Mouse (Mus musculus): ENCODE results near the gene Tpr.

Gene Tpr

GRCm38 (mm10) chr1:150392638-150393487, at the start of gene Tpr, which contains the start of gene Odr4:
Gene Tpr, plus strand, starts transcription at chr1:150392838.
Gene Odr4, minus strand, starts transcription at chr1:150393080.
- DNase-seq (ENCODE audit: low read depth) = peak; percentile 96

- no peak for DNase-seq (ENCODE audit: low read depth)
These were observed 31.8 kb upstream of the Tpr start for GRCm38 (mm10) chr1:150360864-150361263.

- DNase-seq (ENCODE audit: low read depth) = peak; percentile 7
These were observed 19.7 kb upstream of the Tpr start for GRCm38 (mm10) chr1:150372895-150373294.

GRCm38 (mm10) chr1:150374247-150374646, 18.4 kb upstream of the Tpr start:
- no peak for DNase-seq (ENCODE audit: low read depth)

- DNase-seq (ENCODE audit: low read depth) = no peak
These were observed 8.5 kb upstream of the Tpr start for GRCm38 (mm10) chr1:150384138-150384537.

- DNase-seq (ENCODE audit: low read depth) = no peak
These were observed 5.1 kb upstream of the Tpr start for GRCm38 (mm10) chr1:150387572-150387971.

GRCm38 (mm10) chr1:150389390-150390129, 3.1 kb upstream of the Tpr start:
- no peak for DNase-seq (ENCODE audit: low read depth)

- DNase-seq (ENCODE audit: low read depth) = no peak
These were observed 554 bp upstream of the Tpr start for GRCm38 (mm10) chr1:150391931-150392637.

GRCm38 (mm10) chr1:150393488-150393852, 832 bp downstream of the Tpr start:
- no peak for DNase-seq (ENCODE audit: low read depth)

- peak; percentile 29 for DNase-seq (ENCODE audit: low read depth)
These were observed 3.4 kb downstream of the Tpr start for GRCm38 (mm10) chr1:150396001-150396400.

GRCm38 (mm10) chr1:150403914-150404313, 11.3 kb downstream of the Tpr start:
- no peak for DNase-seq (ENCODE audit: low read depth)

- DNase-seq (ENCODE audit: low read depth) = no peak
These were observed 11.9 kb downstream of the Tpr start for GRCm38 (mm10) chr1:150404555-150404954.

- no peak for DNase-seq (ENCODE audit: low read depth)
These were observed 14.6 kb downstream of the Tpr start for GRCm38 (mm10) chr1:150407285-150407684.

- no peak for DNase-seq (ENCODE audit: low read depth)
These were observed 17.4 kb downstream of the Tpr start for GRCm38 (mm10) chr1:150409996-150410395.

GRCm38 (mm10) chr1:150416006-150416405, 23.4 kb downstream of the Tpr start:
- no peak for DNase-seq (ENCODE audit: low read depth)

- DNase-seq (ENCODE audit: low read depth) = no peak
These were observed 25.8 kb downstream of the Tpr start for GRCm38 (mm10) chr1:150418426-150418825.

- DNase-seq (ENCODE audit: low read depth) = no peak
These were observed 33.0 kb downstream of the Tpr start for GRCm38 (mm10) chr1:150425665-150426064.

- no peak for DNase-seq (ENCODE audit: low read depth)
These were observed 33.6 kb downstream of the Tpr start for GRCm38 (mm10) chr1:150426216-150426615.

GRCm38 (mm10) chr1:150438641-150439040, 46.0 kb downstream of the Tpr start:
- no peak for DNase-seq (ENCODE audit: low read depth)

GRCm38 (mm10) chr1:150441731-150442130, 49.1 kb downstream of the Tpr start:
- DNase-seq (ENCODE audit: low read depth) = no peak

GRCm38 (mm10) chr1:150458977-150459376, 66.3 kb downstream of the Tpr start:
- no peak for DNase-seq (ENCODE audit: low read depth)

- DNase-seq (ENCODE audit: low read depth) = no peak
These were observed 67.0 kb downstream of the Tpr start for GRCm38 (mm10) chr1:150459599-150459998.

GRCm38 (mm10) chr1:150460595-150460994, 68.0 kb downstream of the Tpr start:
- DNase-seq (ENCODE audit: low read depth) = no peak
